Mouse (Mus musculus) heart, embryonic 14.5 days (tissue): Measurements from ENCODE around the gene Strip1. TPM values are rescaled to one million over a fixed set of nuclear protein-coding genes. Genes with fewer than 3 reads are reported as not detected.

Experiments used
- ATAC-seq: fragments of 200-750 bp; cut with Nextera tagmentation; 2 replicates; pipeline ENCODE4 v1.8.0; 2017; ENCODE audit warnings: low read depth, moderate TSS enrichment; ENCODE audit not compliant: insufficient number of reproducible peaks, insufficient read depth, low FRiP score
- H3K27ac ChIP-seq, 2 experiments: fragments of 200-500 bp in 1 of 2; fragments of 300-500 bp in 1 of 2; sonication (generic) in 1 of 2; replicated peaks in 1 of 2; 2 replicates each; pipeline ENCODE4 v1.5.1; 2012 to 2014; ENCODE audit warnings: low read depth in 2 of 2, low read length in 2 of 2, control low read depth in 1 of 2, mild to moderate bottlenecking in 1 of 2, mixed read lengths in 1 of 2; ENCODE audit not compliant: control insufficient read depth in 1 of 2, insufficient read depth in 1 of 2
- H3K27me3 ChIP-seq: fragments of 300-500 bp; sonication (generic); 2 replicates; pipeline ENCODE4 v1.6.1; 2014; ENCODE audit warnings: mild to moderate bottlenecking, low read length, control low read depth; ENCODE audit not compliant: control insufficient read depth, insufficient read depth
- H3K36me3 ChIP-seq: fragments of 300-500 bp; sonication (generic); 2 replicates; pipeline ENCODE4 v1.6.1; 2014; ENCODE audit warnings: mild to moderate bottlenecking, control low read depth, low read length, mixed read lengths; ENCODE audit not compliant: control insufficient read depth, insufficient read depth
- H3K4me1 ChIP-seq, 2 experiments: fragments of 200-500 bp in 1 of 2; fragments of 300-500 bp in 1 of 2; sonication (generic) in 1 of 2; 2 replicates each; pipeline ENCODE4 v1.6.1; 2012 to 2014; ENCODE audit warnings: low read length in 2 of 2, control low read depth in 1 of 2, mixed read lengths in 1 of 2; ENCODE audit not compliant: control insufficient read depth in 2 of 2, insufficient read depth in 2 of 2
- H3K4me2 ChIP-seq: fragments of 300-500 bp; sonication (generic); 2 replicates; pipeline ENCODE4 v1.6.1; 2014; ENCODE audit warnings: mild to moderate bottlenecking, low read length
- H3K4me3 ChIP-seq, 2 experiments: fragments of 200-500 bp in 1 of 2; fragments of 300-500 bp in 1 of 2; sonication (generic) in 1 of 2; 2 replicates each; pipeline ENCODE4 v1.5.1; 2012 to 2014; ENCODE audit warnings: low read length in 2 of 2, mild to moderate bottlenecking in 2 of 2, control low read depth in 1 of 2, low read depth in 1 of 2, moderate library complexity in 1 of 2; ENCODE audit not compliant: control insufficient read depth in 1 of 2, insufficient read depth in 1 of 2
- H3K9ac ChIP-seq: fragments of 300-500 bp; sonication (generic); 2 replicates; pipeline ENCODE4 v1.6.1; 2014; ENCODE audit warnings: mild to moderate bottlenecking, low read length
- H3K9me3 ChIP-seq: fragments of 300-500 bp; sonication (generic); 2 replicates; pipeline ENCODE4 v1.6.1; 2016; ENCODE audit warnings: low read length, control low read depth; ENCODE audit not compliant: control insufficient read depth
- WGBS: fragments of 180-500 bp; shearing (Covaris S2); extraction: QIAGEN DNeasy Blood & Tissue Kit; methylation state at CpG from one replicate; pipeline ENCODE4 v1.1.7; 2014; 5-methylcytosine and 5-hydroxymethylcytosine counted together
- polyA plus RNA-seq: library from polyadenylated mRNA; unstranded; fragments of >200 nt; fragmentation: Nextera tagmentation; extraction: Ambion mirVana; gene quantifications from 2 replicates; pipeline ENCODE4 v1.2.1, GENCODE M21; 2014

Gene Strip1
- polyA plus RNA-seq, 1 experiment from 2014 or later: 40.3 TPM

- Histone ChIP-seq H3K4me1 (peaks cover 4 to 19% of the 10 kb centered on the region in 2 experiments; a peak in 3 of 4 replicates), H3K4me3 (no peak overlapping the region), H3K9me3 (no peaks in the 10 kb centered on the region), H3K27ac (no peak overlapping the region), H3K4me2 (no peak overlapping the region), H3K9ac (no peak overlapping the region), H3K27me3 (peaks cover 91% of the 10 kb centered on the region), H3K36me3 (no peaks in the 10 kb centered on the region)
- 66% methylated on average over 2 of the region's 2 CpGs for WGBS
- ATAC-seq: no peak
Observed at GRCm38 (mm10) chr3:107593632-107594031, 37.9 kb downstream of the Strip1 start.

DNA sequence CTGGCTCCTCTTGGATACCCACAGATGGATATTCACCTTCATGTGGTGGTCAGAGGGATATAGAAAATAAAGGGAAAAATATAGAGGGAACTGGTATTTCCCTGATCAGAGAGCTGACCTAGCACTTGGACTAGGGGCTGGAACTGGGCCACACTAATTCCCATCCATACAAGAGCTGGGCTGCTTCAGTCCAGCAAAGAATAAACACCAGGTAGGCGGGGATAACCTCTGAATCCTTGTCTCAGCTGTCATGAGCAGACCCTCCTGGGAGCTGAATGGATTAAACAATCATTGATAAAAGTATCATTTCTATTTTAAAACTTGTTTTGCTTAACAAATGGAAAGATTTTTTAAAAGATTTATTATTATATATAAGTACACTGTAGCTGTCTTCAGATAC lies 39.9 kb downstream of the Strip1 start:
- no peak overlapping the region for H3K4me3 ChIP-seq
- H3K36me3 ChIP-seq: no peaks in the 10 kb centered on the region
- H3K9me3 ChIP-seq: no peaks in the 10 kb centered on the region
- peaks cover 92% of the 10 kb centered on the region for H3K27me3 ChIP-seq
- no peak overlapping the region for H3K4me2 ChIP-seq
- H3K27ac ChIP-seq: no peak overlapping the region
- ATAC-seq: no peak
- 48% methylated on average over 1 of the region's 1 CpGs for WGBS
- no peak overlapping the region for H3K9ac ChIP-seq
- H3K4me1 ChIP-seq: peaks cover 4 to 19% of the 10 kb centered on the region in 2 experiments; a peak in 3 of 4 replicates

- WGBS: 47% methylated on average over 6 of the region's 6 CpGs
- H3K9me3 ChIP-seq: no peaks in the 10 kb centered on the region
- no peak overlapping the region for H3K4me2 ChIP-seq
- H3K36me3 ChIP-seq: no peaks in the 10 kb centered on the region
- no peak overlapping the region for H3K9ac ChIP-seq
- no peak overlapping the region for H3K27ac ChIP-seq
- no peak overlapping the region for H3K4me3 ChIP-seq
- peaks cover 6 to 12% of the 10 kb centered on the region in 2 experiments; a peak in 3 of 4 replicates for H3K4me1 ChIP-seq
- no peak for ATAC-seq
- peaks cover 86% of the 10 kb centered on the region for H3K27me3 ChIP-seq
Observed at GRCm38 (mm10) chr3:107586504-107586903, 45.0 kb downstream of the Strip1 start.

- Histone ChIP-seq H3K36me3 (no peaks in the 10 kb centered on the region), H3K9me3 (no peaks in the 10 kb centered on the region), H3K27me3 (peaks cover 90% of the 10 kb centered on the region), H3K4me3 (no peak overlapping the region), H3K4me2 (no peak overlapping the region), H3K9ac (no peak overlapping the region), H3K27ac (no peak overlapping the region), H3K4me1 (peaks cover 6 to 12% of the 10 kb centered on the region in 2 experiments; a peak in 3 of 4 replicates)
- no peak for ATAC-seq
- WGBS: 20% methylated on average over 1 of the region's 1 CpGs
Observed at GRCm38 (mm10) chr3:107583893-107584292, 47.6 kb downstream of the Strip1 start.

- peak overlapping the region; percentile 38 to 44 for H3K4me3 ChIP-seq
- peaks cover 87% of the 10 kb centered on the region for H3K27me3 ChIP-seq
- no peaks in the 10 kb centered on the region for H3K36me3 ChIP-seq
- 2% methylated on average over 65 of the region's 65 CpGs for WGBS
- peaks cover 6 to 12% of the 10 kb centered on the region in 2 experiments; a peak in 3 of 4 replicates for H3K4me1 ChIP-seq
- peak overlapping the region; percentile 62 for H3K9ac ChIP-seq
- ATAC-seq: no peak
- H3K9me3 ChIP-seq: no peaks in the 10 kb centered on the region
- peak overlapping the region; percentile 79 for H3K4me2 ChIP-seq
- H3K27ac ChIP-seq: no peak overlapping the region
Observed at GRCm38 (mm10) chr3:107582875-107583767, 48.4 kb downstream of the Strip1 start.

GRCm38 (mm10) chr3:107582130-107582874 lies 49.2 kb downstream of the Strip1 start:
- no peak overlapping the region for H3K27ac ChIP-seq
- peak overlapping the region; percentile 38 to 44 for H3K4me3 ChIP-seq
- H3K9ac ChIP-seq: peak overlapping the region; percentile 62
- H3K9me3 ChIP-seq: no peaks in the 10 kb centered on the region
- H3K4me2 ChIP-seq: peak overlapping the region; percentile 79
- H3K27me3 ChIP-seq: peaks cover 79% of the 10 kb centered on the region
- H3K36me3 ChIP-seq: no peaks in the 10 kb centered on the region
- 6% methylated on average over 18 of the region's 18 CpGs for WGBS
- peaks cover 11 to 12% of the 10 kb centered on the region in 2 experiments; a peak in 3 of 4 replicates for H3K4me1 ChIP-seq
- no peak for ATAC-seq

DNA sequence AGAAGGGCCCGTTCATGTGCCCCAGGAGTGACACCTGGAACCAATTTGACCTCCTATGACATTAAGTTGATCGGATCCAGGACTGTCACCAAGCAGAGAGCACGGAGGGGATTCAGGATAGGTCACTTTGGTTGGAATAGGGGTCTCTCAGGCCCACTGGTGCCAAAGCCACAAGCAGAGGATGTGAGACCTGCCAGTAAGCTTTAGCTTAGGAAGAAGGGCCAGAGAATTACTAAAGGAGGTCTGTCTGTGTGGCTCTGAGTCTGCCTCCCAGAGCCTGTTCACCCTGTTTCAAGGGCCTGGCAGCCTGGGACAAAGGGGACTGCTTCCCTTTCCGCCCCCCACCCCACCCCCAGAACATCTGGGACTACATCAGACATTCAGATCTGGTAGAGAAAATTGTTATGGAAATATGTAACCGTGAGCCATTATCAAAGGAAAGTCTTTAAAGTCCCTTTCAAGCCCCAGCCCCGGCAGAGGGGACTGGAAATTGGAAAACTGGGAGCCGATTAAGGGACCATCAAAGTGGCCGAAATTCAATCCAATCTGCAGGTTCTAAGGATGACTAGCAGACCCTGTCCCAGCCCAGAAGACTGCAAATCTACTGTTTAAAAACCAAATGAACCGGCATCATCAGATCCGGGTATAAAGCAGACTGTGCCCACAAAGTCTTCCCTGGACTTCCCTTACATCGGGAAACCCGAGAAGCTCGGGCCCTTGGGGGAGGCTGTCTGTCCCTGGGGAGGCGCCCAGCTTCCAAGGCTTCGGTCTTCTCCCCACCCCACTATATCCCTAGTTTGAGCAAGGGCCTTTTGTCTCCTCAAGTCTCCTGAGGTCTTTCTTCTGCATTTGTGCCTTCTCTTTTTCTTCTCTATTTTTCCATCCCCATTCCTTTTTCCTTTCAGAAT lies 50.1 kb downstream of the Strip1 start:
- no peak overlapping the region for H3K4me3 ChIP-seq
- no peaks in the 10 kb centered on the region for H3K9me3 ChIP-seq
- H3K36me3 ChIP-seq: no peaks in the 10 kb centered on the region
- peaks cover 71% of the 10 kb centered on the region for H3K27me3 ChIP-seq
- no peak overlapping the region for H3K4me2 ChIP-seq
- no peak for ATAC-seq
- H3K9ac ChIP-seq: no peak overlapping the region
- H3K27ac ChIP-seq: no peak overlapping the region
- 18% methylated on average over 15 of the region's 15 CpGs for whole genome bisulfite sequencing
- peaks cover 9 to 11% of the 10 kb centered on the region in 2 experiments; a peak in 3 of 4 replicates for H3K4me1 ChIP-seq
